Mouse (Mus musculus) limb, embryonic 14.5 days (tissue): ENCODE data around the gene Tifab. TPM values are rescaled to one million over a fixed set of nuclear protein-coding genes. Genes with fewer than 3 reads are reported as not detected.
A peak's percentile ranks its signal among the peaks of the same experiment; 100 is the strongest.

ENCODE experiments used
- ATAC-seq: fragments of 200-750 bp; cut with Nextera tagmentation; 2 replicates; pipeline ENCODE4 v1.8.0; 2017; ENCODE audit warnings: low read depth, moderate number of reproducible peaks, moderate TSS enrichment; ENCODE audit not compliant: low FRiP score
- DNase-seq: peaks from one replicate; pipeline ENCODE4 v3.0.0-alpha.2; 2015; ENCODE audit warnings: low spot score
- H3K27ac ChIP-seq: fragments of 300-500 bp; sonication (generic); replicated peaks from 2 replicates; pipeline ENCODE4 v1.5.1; 2014; ENCODE audit warnings: low read depth, mild to moderate bottlenecking, low read length, moderate library complexity, mixed read lengths
- H3K27me3 ChIP-seq: fragments of 300-500 bp; sonication (generic); 2 replicates; pipeline ENCODE4 v1.6.1; 2014; ENCODE audit warnings: low read length, mixed read lengths; ENCODE audit not compliant: control insufficient read depth, insufficient read depth
- H3K36me3 ChIP-seq: fragments of 300-500 bp; sonication (generic); 2 replicates; pipeline ENCODE4 v1.6.1; 2014; ENCODE audit warnings: mild to moderate bottlenecking, low read length, moderate library complexity, mixed read lengths; ENCODE audit not compliant: control insufficient read depth, insufficient read depth
- H3K4me1 ChIP-seq: fragments of 300-500 bp; sonication (generic); 2 replicates; pipeline ENCODE4 v1.6.1; 2014; ENCODE audit warnings: antibody characterized with exemption, low read length, mixed read lengths; ENCODE audit not compliant: control insufficient read depth, insufficient read depth
- H3K4me2 ChIP-seq: fragments of 300-500 bp; sonication (generic); replicated peaks from 2 replicates; pipeline ENCODE4 v1.6.1; 2014; ENCODE audit warnings: low read depth, mild to moderate bottlenecking, low read length, moderate library complexity; ENCODE audit not compliant: severe bottlenecking
- H3K4me3 ChIP-seq: fragments of 300-500 bp; sonication (generic); replicated peaks from 2 replicates; pipeline ENCODE4 v1.5.1; 2014; ENCODE audit warnings: low read length
- H3K9ac ChIP-seq: fragments of 300-500 bp; sonication (generic); 2 replicates; pipeline ENCODE4 v1.6.1; 2014; ENCODE audit warnings: mild to moderate bottlenecking, low read depth, low read length, moderate library complexity; ENCODE audit not compliant: severe bottlenecking
- H3K9me3 ChIP-seq: fragments of 300-500 bp; sonication (generic); 2 replicates; pipeline ENCODE4 v1.6.1; 2016; ENCODE audit warnings: low read length; ENCODE audit not compliant: control insufficient read depth
- POLR2A ChIP-seq: fragments of 200-500 bp; IDR thresholded peaks from 2 replicates; pipeline ENCODE4 v1.8.0; 2012; ENCODE audit warnings: inconsistent platforms, mild to moderate bottlenecking, moderate library complexity, borderline replicate concordance; ENCODE audit not compliant: insufficient read depth, insufficient read length; ENCODE audit errors: extremely low read depth
- WGBS: fragments of 180-500 bp; shearing (Covaris S2); extraction: QIAGEN DNeasy Blood & Tissue Kit; methylation state at CpG from one replicate; pipeline ENCODE4 v1.1.7; 2014; 5-methylcytosine and 5-hydroxymethylcytosine counted together
- polyA plus RNA-seq, 2 experiments: library from polyadenylated mRNA; depleted of rRNA in 1 of 2; stranded (reverse) in 1 of 2; unstranded in 1 of 2; fragments of >200 nt; fragmentation: Nextera tagmentation in 1 of 2; extraction: Ambion mirVana in 1 of 2; gene quantifications; 2 replicates each; pipeline versions ENCODE4 v1.2.1 to v1.2.3; 2012 to 2014

Tifab gene
- polyA plus RNA-seq, 2 experiments = 1.1 to 2.0 TPM

- H3K4me3 ChIP-seq = no peak overlapping the region
- no peaks in the 10 kb centered on the region for H3K27me3 ChIP-seq
- H3K27ac ChIP-seq = 0 out of 2 replicates have a peak overlapping the region, but pooled peaks have one; percentile 10
- peak; percentile 20 for DNase-seq
- no peaks in the 10 kb centered on the region for H3K36me3 ChIP-seq
- no peak for TF ChIP-seq POLR2A
- no peak overlapping the region for H3K9ac ChIP-seq
- H3K9me3 ChIP-seq = no peaks in the 10 kb centered on the region
- ATAC-seq = no peak
- 40% methylated on average over 7 of the region's 7 CpGs for WGBS
- H3K4me2 ChIP-seq = no peak overlapping the region
- H3K4me1 ChIP-seq = peaks cover 60% of the 10 kb centered on the region
Observed at GRCm38 (mm10) chr13:56172901-56173545, 5.7 kb downstream of the Tifab start.

GRCm38 (mm10) chr13:56172106-56172505 lies 6.6 kb downstream of the Tifab start:
- ATAC-seq = no peak
- Histone ChIP-seq H3K9ac (no peak overlapping the region), H3K4me1 (peaks cover 67% of the 10 kb centered on the region), H3K9me3 (no peaks in the 10 kb centered on the region), H3K36me3 (no peaks in the 10 kb centered on the region), H3K4me3 (no peak overlapping the region), H3K4me2 (no peak overlapping the region), H3K27ac (no peak overlapping the region), H3K27me3 (no peaks in the 10 kb centered on the region)
- DNase-seq = no peak
- 75% methylated on average over 7 of the region's 7 CpGs for WGBS
- TF ChIP-seq POLR2A = no peak

GRCm38 (mm10) chr13:56168403-56168781 lies 10.3 kb downstream of the Tifab start:
- ATAC-seq (peak; percentile 51), DNase-seq (peak; percentile 70)
- WGBS = 12% methylated on average over 3 of the region's 3 CpGs
- H3K4me3 ChIP-seq = no peak overlapping the region
- H3K27me3 ChIP-seq = no peaks in the 10 kb centered on the region
- H3K9me3 ChIP-seq = no peaks in the 10 kb centered on the region
- H3K36me3 ChIP-seq = no peaks in the 10 kb centered on the region
- TF ChIP-seq POLR2A = no peak
- no peak overlapping the region for H3K4me2 ChIP-seq
- peak overlapping the region; percentile 85 for H3K27ac ChIP-seq
- H3K9ac ChIP-seq = no peak overlapping the region
- H3K4me1 ChIP-seq = peaks cover 73% of the 10 kb centered on the region

- peaks cover 73% of the 10 kb centered on the region for H3K4me1 ChIP-seq
- H3K27ac ChIP-seq = peak overlapping the region; percentile 85
- DNase-seq = peak; percentile 66
- H3K4me3 ChIP-seq = no peak overlapping the region
- H3K4me2 ChIP-seq = no peak overlapping the region; the same call in 1 of the 2 replicates
- WGBS = 11% methylated on average over 12 of the region's 14 CpGs
- no peak for TF ChIP-seq POLR2A
- no peaks in the 10 kb centered on the region for H3K27me3 ChIP-seq
- H3K36me3 ChIP-seq = no peaks in the 10 kb centered on the region
- H3K9me3 ChIP-seq = no peaks in the 10 kb centered on the region
- peak; percentile 62; the same call in 1 of the 2 replicates for ATAC-seq
- no peak overlapping the region for H3K9ac ChIP-seq
Observed at GRCm38 (mm10) chr13:56167446-56168402, 11.0 kb downstream of the Tifab start.

- peak overlapping the region; percentile 71; the same call in 1 of the 2 replicates for H3K27ac ChIP-seq
- H3K36me3 ChIP-seq = no peaks in the 10 kb centered on the region
- 69% methylated on average over 11 of the region's 11 CpGs for WGBS
- ATAC-seq (no peak), DNase-seq (no peak)
- peaks cover 73% of the 10 kb centered on the region for H3K4me1 ChIP-seq
- no peak overlapping the region for H3K9ac ChIP-seq
- TF ChIP-seq POLR2A = no peak
- H3K27me3 ChIP-seq = no peaks in the 10 kb centered on the region
- H3K4me3 ChIP-seq = no peak overlapping the region
- H3K4me2 ChIP-seq = no peak overlapping the region
- no peaks in the 10 kb centered on the region for H3K9me3 ChIP-seq
Observed at GRCm38 (mm10) chr13:56165561-56165960, 13.1 kb downstream of the Tifab start.
